Mouse (Mus musculus): ENCODE data around the gene Olfr105-ps. TPM values are rescaled to one million over a fixed set of nuclear protein-coding genes. Genes with fewer than 3 reads are reported as not detected.

Gene Olfr105-ps
- total RNA-seq (2023), result not detected

GRCm38 (mm10) chr17:37378733-37379132 lies at the start of gene Olfr105-ps:
Gene Olfr105-ps, plus strand, starts transcription at chr17:37379033.

GRCm38 (mm10) chr17:37339598-37339997 lies 39.2 kb upstream of the Olfr105-ps start, which contains the start of gene Olfr103:
Gene Olfr103, minus strand, starts transcription at chr17:37339698.

DNA sequence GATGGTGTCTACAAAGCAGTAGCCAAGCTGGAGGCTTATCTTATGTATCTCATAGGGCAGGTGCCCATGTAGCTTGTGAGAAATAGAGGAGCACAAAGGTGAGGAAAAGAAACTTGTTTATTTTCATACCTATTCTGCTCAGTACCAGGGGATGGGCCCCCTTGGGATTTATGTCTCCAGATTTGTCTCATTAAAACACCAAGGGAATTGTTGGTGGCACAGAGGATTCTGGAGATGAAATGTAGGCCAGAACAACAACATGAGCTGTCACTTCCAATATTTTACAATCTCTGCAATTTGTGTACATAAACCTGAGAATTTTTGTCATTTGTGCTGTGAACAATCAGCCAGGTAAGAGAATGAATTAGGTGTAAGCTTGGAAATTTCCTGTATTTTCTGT lies 19.6 kb upstream of the Olfr105-ps start, which contains the start of gene Olfr104-ps:
Gene Olfr104-ps (plus strand): TSS at position 301 of the 400 bp plus-strand sequence.

GRCm38 (mm10) chr17:37390093-37390492 lies 11.3 kb downstream of the Olfr105-ps start, which contains the start of gene Olfr106-ps:
Gene Olfr106-ps, plus strand, starts transcription at chr17:37390393.

DNA sequence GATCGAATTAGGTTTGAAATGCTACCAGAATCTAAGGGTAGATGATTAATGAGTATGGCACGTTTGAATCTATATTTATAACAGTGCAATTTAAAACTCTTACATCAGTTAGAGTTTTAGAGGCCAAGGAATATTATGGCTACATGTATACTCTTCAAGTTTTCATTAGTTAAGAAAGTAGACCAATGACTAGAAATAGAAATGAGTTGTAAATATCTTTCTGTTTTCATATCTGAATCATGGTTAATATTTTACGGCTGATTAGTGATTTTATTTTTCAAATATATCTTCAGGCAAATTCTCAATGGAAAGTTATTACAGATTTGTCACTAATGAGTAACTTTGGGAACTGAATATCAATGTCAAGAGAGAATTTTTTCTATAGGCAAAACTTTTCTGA lies 20.1 kb downstream of the Olfr105-ps start, which contains the start of gene Olfr107:
Gene Olfr107 (plus strand): TSS at position 301 of the 400 bp plus-strand sequence.

Other genes with a start within 250 kb of the Olfr105-ps start
- not detected for gene Olfr93, start 217.5 kb upstream of the Olfr105-ps start, total RNA-seq (2023)
- gene Ubd, start 185.1 kb upstream of the Olfr105-ps start, total RNA-seq (2023), result not detected
- gene Olfr94, start 178.0 kb upstream of the Olfr105-ps start, total RNA-seq (2023), result not detected
- not detected for gene Olfr95, start 165.9 kb upstream of the Olfr105-ps start, total RNA-seq (2023)
- gene Olfr96, start 158.9 kb upstream of the Olfr105-ps start, total RNA-seq (2023), result not detected
- not detected for gene Olfr97, start 141.7 kb upstream of the Olfr105-ps start, total RNA-seq (2023)
- gene Olfr98, start 115.3 kb upstream of the Olfr105-ps start, total RNA-seq (2023), result not detected
- gene H2-M3, start 108.8 kb upstream of the Olfr105-ps start, total RNA-seq (2023), result 1 to 10 TPM; 4.0 to 5.0 TPM
- not detected for gene Olfr99, start 95.6 kb upstream of the Olfr105-ps start, total RNA-seq (2023)
- gene Olfr101, start 74.7 kb upstream of the Olfr105-ps start, total RNA-seq (2023), result not detected
- gene Olfr102, start 62.0 kb upstream of the Olfr105-ps start, total RNA-seq (2023), result not detected
- gene Olfr103, start 39.3 kb upstream of the Olfr105-ps start, total RNA-seq (2023), result not detected
- not detected for gene Olfr104-ps, start 19.5 kb upstream of the Olfr105-ps start, total RNA-seq (2023)
- not detected for gene Olfr106-ps, start 11.4 kb downstream of the Olfr105-ps start, total RNA-seq (2023)
- gene Olfr107, start 20.2 kb downstream of the Olfr105-ps start, total RNA-seq (2023), result not detected
- gene Olfr108, start 66.4 kb downstream of the Olfr105-ps start, total RNA-seq (2023), result not detected
- gene Olfr109, start 79.9 kb downstream of the Olfr105-ps start, total RNA-seq (2023), result not detected
- not detected for gene H2-M2, start 104.5 kb downstream of the Olfr105-ps start, total RNA-seq (2023)
- not detected for gene Olfr110, start 113.4 kb downstream of the Olfr105-ps start, total RNA-seq (2023)
- not detected for gene Olfr111, start 129.0 kb downstream of the Olfr105-ps start, total RNA-seq (2023)
- gene Olfr112, start 190.4 kb downstream of the Olfr105-ps start, total RNA-seq (2023), result not detected
- gene Olfr113, start 198.6 kb downstream of the Olfr105-ps start, total RNA-seq (2023), result not detected
- gene Olfr114, start 213.7 kb downstream of the Olfr105-ps start, total RNA-seq (2023), result not detected
- gene Olfr115, start 248.1 kb downstream of the Olfr105-ps start, total RNA-seq (2023), result not detected
- gene Olfr116, start 248.2 kb downstream of the Olfr105-ps start, total RNA-seq (2023), result not detected